Mouse (Mus musculus) liver, postnatal 0 days (tissue): Measurements from ENCODE around the gene Tmigd1.

ENCODE experiments used
- CTCF ChIP-seq: sonication (generic); IDR thresholded peaks from 2 replicates; pipeline ENCODE4 v1.5.1; 2016; ENCODE audit warnings: antibody characterized with exemption, low read depth
- EP300 ChIP-seq: IDR thresholded peaks from 2 replicates; pipeline ENCODE4 v1.6.1; 2016; ENCODE audit warnings: antibody characterized with exemption, low read depth, mild to moderate bottlenecking

GRCm38 (mm10) chr11:76874766-76875165, 27.2 kb upstream of the Tmigd1 start:
- TF ChIP-seq CTCF (no peak), EP300 (no peak)
